Mouse (Mus musculus) embryonic facial prominence, embryonic 15.5 days (tissue): ENCODE measurements at regions not wholly inside any gene's neighbourhood (a gene's known extent, or its start where the extent isn't known, plus 50 kb on each side); places are given as distances from the start of the nearest gene placed in this dataset.
A peak's percentile ranks its signal among the peaks of the same experiment; 100 is the strongest.

Source experiments
- ATAC-seq: fragments of 200-750 bp; cut with Nextera tagmentation; 2 replicates; pipeline ENCODE4 v1.8.0; 2017; ENCODE audit warnings: low read depth, moderate TSS enrichment; ENCODE audit not compliant: insufficient number of reproducible peaks, low FRiP score, low TSS enrichment
- H3K27ac ChIP-seq: fragments of 300-500 bp; sonication (generic); replicated peaks from 2 replicates; pipeline ENCODE4 v1.5.1; 2015; ENCODE audit warnings: mild to moderate bottlenecking, inconsistent platforms
- H3K27me3 ChIP-seq: fragments of 300-500 bp; sonication (generic); 2 replicates; pipeline ENCODE4 v1.6.1; 2015; ENCODE audit warnings: inconsistent platforms
- H3K36me3 ChIP-seq: fragments of 300-500 bp; sonication (generic); 2 replicates; pipeline ENCODE4 v1.6.1; 2015; ENCODE audit warnings: mild to moderate bottlenecking, inconsistent platforms
- H3K4me1 ChIP-seq: fragments of 300-500 bp; sonication (generic); 2 replicates; pipeline ENCODE4 v1.6.1; 2015; ENCODE audit warnings: inconsistent platforms
- H3K4me2 ChIP-seq: fragments of 300-500 bp; sonication (generic); replicated peaks from 2 replicates; pipeline ENCODE4 v1.6.1; 2015; ENCODE audit warnings: mild to moderate bottlenecking, inconsistent platforms
- H3K4me3 ChIP-seq: fragments of 300-500 bp; sonication (generic); replicated peaks from 2 replicates; pipeline ENCODE4 v1.5.1; 2015; ENCODE audit warnings: mild to moderate bottlenecking, inconsistent platforms
- H3K9ac ChIP-seq: fragments of 300-500 bp; sonication (generic); 2 replicates; pipeline ENCODE4 v1.6.1; 2015; ENCODE audit warnings: inconsistent platforms
- H3K9me3 ChIP-seq: fragments of 300-500 bp; sonication (generic); replicated peaks from 2 replicates; pipeline ENCODE4 v1.6.1; 2016; ENCODE audit warnings: inconsistent platforms
- WGBS: fragments of 180-500 bp; shearing (Covaris S2); methylation state at CpG from one replicate; pipeline ENCODE4 v1.1.7; 2015; 5-methylcytosine and 5-hydroxymethylcytosine counted together

DNA sequence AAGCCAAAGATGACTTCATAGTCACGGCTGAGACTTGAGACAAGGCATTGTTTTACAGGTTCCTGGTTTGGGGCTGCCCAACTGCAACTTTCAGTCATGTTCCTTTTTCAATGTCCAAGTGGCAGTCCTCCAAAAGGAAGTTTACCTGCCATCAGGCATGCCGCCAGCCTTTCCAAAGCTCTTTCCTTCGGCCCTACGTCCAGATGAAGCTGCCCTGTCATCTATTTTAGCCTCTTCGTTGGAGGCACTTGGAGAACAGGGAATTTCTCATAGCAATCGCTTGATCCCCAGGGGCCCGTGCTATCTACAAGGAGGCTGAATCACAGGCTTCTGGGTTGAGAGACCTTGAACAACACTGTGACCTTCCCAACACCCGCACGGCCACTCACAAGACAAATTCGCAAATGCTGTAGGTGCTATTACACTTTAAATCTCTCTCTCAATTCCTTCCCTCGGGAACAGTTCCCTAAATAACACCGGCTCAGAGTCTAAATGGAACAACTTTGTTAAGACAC, 468.4 kb downstream of the Efna5 start:
- Histone ChIP-seq H3K9me3 (no peaks in the 10 kb centered on the region), H3K4me3 (no peak overlapping the region), H3K4me1 (no peaks in the 10 kb centered on the region), H3K9ac (no peak overlapping the region), H3K27me3 (no peaks in the 10 kb centered on the region), H3K27ac (no peak overlapping the region), H3K4me2 (no peak overlapping the region), H3K36me3 (no peaks in the 10 kb centered on the region)
- no peak for ATAC-seq
- 82% methylated on average over 12 of the region's 12 CpGs for WGBS

DNA sequence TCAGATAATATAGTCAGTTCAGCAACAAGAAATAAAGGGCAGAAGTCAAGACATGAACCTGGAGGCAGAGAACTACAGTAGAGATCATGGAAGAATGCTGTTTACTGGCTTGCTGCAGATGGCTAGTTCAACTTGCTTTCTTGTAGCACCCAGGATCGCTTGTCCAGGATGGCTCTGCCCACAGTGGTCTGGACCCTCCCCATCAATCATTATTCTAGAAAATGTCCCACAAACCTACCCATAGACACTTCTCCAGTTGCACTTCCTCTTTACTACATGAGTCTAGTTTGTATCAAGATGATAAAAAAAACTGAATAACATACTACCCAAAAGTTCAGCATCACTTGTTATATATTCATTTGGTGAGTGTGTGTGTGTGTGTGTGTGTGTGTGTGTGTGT, 477.4 kb downstream of the Efna5 start:
- 85% methylated on average over 1 of the region's 1 CpGs for WGBS
- Histone ChIP-seq H3K9ac (no peak overlapping the region), H3K9me3 (no peaks in the 10 kb centered on the region), H3K27ac (no peak overlapping the region), H3K4me2 (no peak overlapping the region), H3K4me1 (no peaks in the 10 kb centered on the region), H3K4me3 (no peak overlapping the region), H3K36me3 (no peaks in the 10 kb centered on the region), H3K27me3 (no peaks in the 10 kb centered on the region)
- no peak for ATAC-seq

DNA sequence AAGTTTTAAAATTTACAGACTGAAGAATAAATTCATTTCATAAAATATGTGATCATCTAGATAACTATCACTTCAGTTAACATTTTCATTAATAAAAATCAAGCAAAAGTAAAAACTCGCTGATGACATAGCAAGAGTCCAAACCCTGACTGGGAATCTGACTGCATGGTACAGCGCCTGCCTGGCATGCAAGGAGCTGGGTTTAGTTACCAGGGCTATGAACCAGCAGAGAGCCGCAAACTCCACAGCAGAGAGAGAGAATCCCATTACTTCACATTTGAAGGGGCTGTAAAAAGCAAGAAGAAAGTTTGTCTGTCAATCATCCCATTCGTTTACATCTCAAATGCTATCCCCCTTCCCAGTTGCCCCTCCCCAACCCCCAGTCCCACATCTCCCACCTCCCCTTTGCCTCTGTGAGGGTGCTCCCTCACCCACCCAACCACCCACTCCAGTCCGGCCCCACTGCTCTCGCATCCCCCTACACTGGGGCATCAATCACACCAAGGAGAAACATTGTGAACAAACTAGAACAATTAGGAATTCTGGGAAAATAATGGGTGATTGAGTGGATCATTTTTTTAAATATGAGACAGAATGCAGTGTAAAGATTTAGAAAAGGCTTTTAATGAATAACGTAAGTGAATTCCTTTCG, 487.6 kb downstream of the Efna5 start:
- H3K4me2 ChIP-seq, result no peak overlapping the region
- H3K27me3 ChIP-seq, result no peaks in the 10 kb centered on the region
- no peaks in the 10 kb centered on the region for H3K36me3 ChIP-seq
- H3K9ac ChIP-seq, result no peak overlapping the region
- no peak overlapping the region for H3K4me3 ChIP-seq
- H3K27ac ChIP-seq, result no peak overlapping the region
- H3K9me3 ChIP-seq, result no peaks in the 10 kb centered on the region
- H3K4me1 ChIP-seq, result no peaks in the 10 kb centered on the region
- no peak for ATAC-seq
- 86% methylated on average over 8 of the region's 8 CpGs for WGBS

DNA sequence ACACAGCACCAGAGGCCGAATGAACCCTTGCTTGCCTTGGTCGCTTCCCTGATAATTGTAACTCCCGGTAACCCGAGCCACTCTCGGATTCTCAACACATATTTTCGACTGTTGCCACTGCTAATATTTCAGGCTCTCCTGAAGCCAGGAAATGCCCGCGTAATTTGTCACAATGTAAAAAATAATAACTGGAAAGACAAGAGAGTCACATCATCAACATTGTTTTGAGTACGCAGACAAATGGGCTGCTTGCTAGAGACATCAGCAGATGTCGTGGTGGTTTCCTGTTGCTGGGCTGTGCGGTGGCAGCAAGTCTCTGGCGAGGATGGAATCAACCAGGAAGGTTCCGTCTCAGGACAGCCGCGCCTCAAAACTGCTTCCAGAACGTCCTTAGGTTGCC, 497.1 kb downstream of the Efna5 start:
- WGBS, result 41% methylated on average over 16 of the region's 16 CpGs
- ATAC-seq, result no peak
- H3K4me3 ChIP-seq, result 0 out of 2 replicates have a peak overlapping the region, but pooled peaks have one; percentile 3
- H3K36me3 ChIP-seq, result no peaks in the 10 kb centered on the region
- H3K27me3 ChIP-seq, result no peaks in the 10 kb centered on the region
- H3K4me2 ChIP-seq, result peak overlapping the region; percentile 27; the same call in 1 of the 2 replicates
- no peaks in the 10 kb centered on the region for H3K9me3 ChIP-seq
- H3K27ac ChIP-seq, result no peak overlapping the region
- no peak overlapping the region for H3K9ac ChIP-seq
- H3K4me1 ChIP-seq, result no peaks in the 10 kb centered on the region

DNA sequence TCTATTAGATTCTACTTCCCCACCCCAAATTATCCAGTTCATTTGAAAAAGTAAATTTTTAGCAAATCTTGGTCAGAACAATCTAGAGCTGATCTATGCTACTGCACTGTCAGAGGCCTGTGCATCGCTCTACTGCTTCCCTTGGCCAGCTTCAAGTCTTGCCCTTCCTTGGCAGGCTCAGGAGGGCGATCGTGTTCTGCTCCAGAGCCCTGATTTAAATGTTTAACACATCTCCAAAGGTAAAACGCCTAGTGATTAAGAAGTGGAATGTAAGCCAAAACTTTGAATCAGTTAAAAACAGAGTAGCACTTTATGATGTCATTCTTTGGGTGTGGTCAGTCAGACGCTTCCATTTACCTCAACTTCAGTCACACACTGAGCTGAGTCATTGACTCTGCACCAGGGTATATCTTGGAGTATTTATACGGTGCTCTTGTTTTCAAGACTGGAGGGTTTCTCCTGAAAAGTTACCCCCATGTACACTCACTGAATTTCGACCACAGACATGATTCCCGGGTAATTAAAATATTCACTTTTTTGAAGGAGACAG, 502.2 kb downstream of the Efna5 start:
- Histone ChIP-seq H3K4me3 (no peak overlapping the region), H3K9ac (no peak overlapping the region), H3K27ac (no peak overlapping the region), H3K9me3 (no peaks in the 10 kb centered on the region), H3K36me3 (no peaks in the 10 kb centered on the region), H3K4me2 (no peak overlapping the region), H3K27me3 (no peaks in the 10 kb centered on the region), H3K4me1 (no peaks in the 10 kb centered on the region)
- no peak for ATAC-seq
- WGBS, result 75% methylated on average over 8 of the region's 8 CpGs

DNA sequence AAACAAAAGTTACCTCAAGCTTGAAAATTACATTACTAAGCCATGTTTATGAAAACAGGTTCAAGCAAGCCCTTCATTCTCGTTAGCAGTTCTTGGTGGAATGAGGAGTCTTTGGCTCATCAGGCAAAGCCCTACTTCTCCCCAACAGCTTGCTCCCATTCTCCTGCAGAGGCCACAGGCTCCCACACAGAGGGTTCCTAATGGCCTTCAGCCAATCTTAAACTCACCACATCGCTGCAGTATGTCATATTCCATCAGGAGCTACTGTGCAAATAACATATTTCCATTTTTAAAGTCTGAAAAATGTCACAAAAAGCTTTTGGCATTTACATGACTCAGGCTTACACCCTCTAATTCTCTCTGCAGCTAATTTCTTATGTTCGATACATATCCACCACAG, 512.0 kb downstream of the Efna5 start:
- ATAC-seq, result no peak
- Histone ChIP-seq H3K4me2 (no peak overlapping the region), H3K9me3 (no peaks in the 10 kb centered on the region)

DNA sequence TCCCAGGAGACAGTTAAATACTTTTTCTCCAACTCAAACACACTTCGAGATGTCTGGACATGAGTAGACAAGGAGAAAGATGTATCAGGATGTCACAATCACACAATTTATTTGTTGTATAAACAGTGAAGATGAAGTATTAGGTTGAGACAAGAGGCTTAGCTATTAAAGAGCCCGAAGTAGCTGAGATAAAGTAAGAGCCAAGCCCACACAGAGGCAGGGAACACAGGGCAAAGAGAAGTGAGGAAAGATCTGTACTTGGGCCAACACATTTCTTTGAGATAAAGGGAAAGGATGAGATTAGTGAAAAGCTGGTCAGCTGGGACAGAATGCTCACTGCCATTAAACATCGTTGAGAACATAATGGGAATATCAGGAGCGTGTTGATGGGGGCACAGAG, 513.2 kb downstream of the Efna5 start:
- Histone ChIP-seq H3K36me3 (no peaks in the 10 kb centered on the region), H3K27ac (no peak overlapping the region), H3K4me3 (no peak overlapping the region), H3K4me2 (no peak overlapping the region), H3K4me1 (no peaks in the 10 kb centered on the region), H3K9ac (no peak overlapping the region), H3K27me3 (no peaks in the 10 kb centered on the region), H3K9me3 (no peaks in the 10 kb centered on the region)
- 66% methylated on average over 4 of the region's 4 CpGs for WGBS
- ATAC-seq, result no peak

More for the DNA sequence above, 512.0 kb downstream of the Efna5 start:
- Histone ChIP-seq H3K27me3 (no peaks in the 10 kb centered on the region), H3K4me3 (no peak overlapping the region), H3K4me1 (no peaks in the 10 kb centered on the region), H3K36me3 (no peaks in the 10 kb centered on the region), H3K27ac (no peak overlapping the region), H3K9ac (no peak overlapping the region)
- WGBS, result 47% methylated on average over 3 of the region's 3 CpGs

DNA sequence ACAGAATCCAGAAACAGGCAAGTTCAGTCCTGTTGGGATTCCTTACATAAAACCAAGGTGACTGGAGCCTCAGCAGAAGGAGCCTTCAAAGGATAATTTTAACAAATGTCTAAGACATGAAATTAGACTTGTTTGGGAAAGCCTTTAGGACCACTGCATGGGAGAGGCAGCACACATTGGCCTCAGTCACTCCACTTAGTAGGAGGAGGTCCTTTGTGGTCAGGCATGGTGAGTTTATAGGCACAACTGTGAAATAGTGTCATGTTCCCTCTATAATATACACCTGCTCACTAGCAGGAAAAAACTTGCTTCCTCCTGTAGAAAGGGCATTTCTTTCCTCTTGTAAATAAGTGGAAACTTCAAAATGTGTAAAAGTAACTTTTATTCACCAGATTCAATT, 522.8 kb downstream of the Efna5 start:
- H3K9ac ChIP-seq, result no peak overlapping the region
- H3K4me3 ChIP-seq, result no peak overlapping the region
- no peaks in the 10 kb centered on the region for H3K36me3 ChIP-seq
- ATAC-seq, result no peak
- no peak overlapping the region for H3K4me2 ChIP-seq
- no peaks in the 10 kb centered on the region for H3K27me3 ChIP-seq
- no peaks in the 10 kb centered on the region for H3K4me1 ChIP-seq
- 0 out of 2 replicates have a peak, but pooled peaks cover 10% of the 10 kb centered on the region for H3K9me3 ChIP-seq
- no peak overlapping the region for H3K27ac ChIP-seq

DNA sequence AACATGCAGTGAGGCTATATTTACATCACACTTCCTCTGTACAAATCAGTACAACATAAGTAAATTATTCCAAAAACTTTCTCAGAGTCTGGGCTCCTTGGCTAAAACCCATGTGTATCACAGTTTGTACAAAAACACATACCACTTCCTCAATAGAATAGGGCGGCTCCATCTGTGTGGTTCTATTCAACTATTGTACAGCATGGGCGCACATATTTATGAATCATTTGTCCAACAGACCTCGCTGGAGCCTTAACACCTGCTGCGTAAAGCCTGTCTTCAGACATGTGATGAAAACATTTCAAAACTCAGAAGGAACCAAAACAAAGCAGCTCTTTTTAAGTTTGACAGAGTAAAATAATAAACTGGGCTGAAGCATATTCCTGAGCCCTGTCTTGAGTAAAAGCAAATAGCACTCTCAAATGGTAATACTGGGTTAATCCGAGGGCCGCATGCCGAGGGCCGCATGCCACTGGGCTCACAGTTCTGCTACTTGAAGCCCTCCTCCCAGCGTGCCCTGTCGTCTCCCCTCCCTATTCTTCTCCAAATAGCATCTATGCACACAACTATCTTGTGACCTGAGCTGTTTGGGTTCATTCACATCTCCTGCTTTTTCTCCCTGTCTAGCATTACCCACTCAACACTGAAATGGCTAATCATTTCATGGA, 543.1 kb downstream of the Efna5 start:
- ATAC-seq, result no peak
- Histone ChIP-seq H3K9ac (no peak overlapping the region), H3K36me3 (no peaks in the 10 kb centered on the region), H3K4me2 (no peak overlapping the region), H3K27ac (no peak overlapping the region), H3K4me3 (no peak overlapping the region), H3K4me1 (no peaks in the 10 kb centered on the region), H3K27me3 (no peaks in the 10 kb centered on the region), H3K9me3 (no peaks in the 10 kb centered on the region)
- 55% methylated on average over 10 of the region's 10 CpGs for WGBS

DNA sequence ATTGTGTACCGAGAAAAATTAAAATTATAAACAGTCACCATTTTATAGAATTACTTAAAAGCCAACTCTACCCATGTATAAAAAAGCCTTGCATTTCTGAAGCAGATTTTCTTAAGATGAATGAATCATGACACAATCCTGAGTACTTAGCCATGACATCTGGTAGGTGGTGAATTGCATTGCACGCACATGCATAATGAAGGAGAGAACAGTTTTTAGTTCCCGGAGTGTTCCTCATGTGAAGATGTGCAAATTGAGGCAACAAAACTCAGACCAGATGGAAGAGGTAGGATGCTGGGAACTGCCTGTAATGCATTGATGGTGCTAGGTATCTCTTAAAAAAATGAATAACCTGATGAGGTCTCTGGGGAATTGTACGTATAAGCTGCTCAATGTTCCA, 550.9 kb downstream of the Efna5 start:
- ATAC-seq, result no peak
- no peaks in the 10 kb centered on the region for H3K9me3 ChIP-seq
- no peak overlapping the region for H3K4me2 ChIP-seq
- WGBS, result 66% methylated on average over 4 of the region's 4 CpGs
- no peaks in the 10 kb centered on the region for H3K4me1 ChIP-seq
- H3K27me3 ChIP-seq, result no peaks in the 10 kb centered on the region
- H3K4me3 ChIP-seq, result no peak overlapping the region
- no peak overlapping the region for H3K9ac ChIP-seq
- no peaks in the 10 kb centered on the region for H3K36me3 ChIP-seq
- no peak overlapping the region for H3K27ac ChIP-seq

DNA sequence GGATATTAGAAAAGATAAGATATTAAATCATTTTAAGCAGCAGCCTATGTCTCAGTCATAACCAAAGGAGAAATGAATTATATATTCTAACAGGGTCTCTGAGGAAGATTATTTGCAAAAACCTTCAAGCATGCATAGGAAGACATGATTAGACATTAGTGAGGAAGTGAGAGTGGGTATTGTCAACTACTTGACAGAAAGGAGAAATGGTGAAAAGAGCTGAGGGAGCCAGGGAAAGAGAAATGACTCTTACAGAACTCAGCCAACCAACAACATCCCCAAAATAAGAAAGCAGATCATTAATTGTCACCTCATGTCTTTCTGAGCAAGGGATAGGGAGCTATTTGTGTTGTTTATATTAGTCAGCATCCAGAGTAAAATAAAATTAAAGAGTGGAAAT, 554.3 kb downstream of the Efna5 start:
- no peak overlapping the region for H3K4me3 ChIP-seq
- H3K4me1 ChIP-seq, result no peaks in the 10 kb centered on the region
- no peaks in the 10 kb centered on the region for H3K27me3 ChIP-seq
- H3K9me3 ChIP-seq, result no peaks in the 10 kb centered on the region
- no peaks in the 10 kb centered on the region for H3K36me3 ChIP-seq
- no peak overlapping the region for H3K9ac ChIP-seq
- no peak overlapping the region for H3K4me2 ChIP-seq
- no peak for ATAC-seq
- no peak overlapping the region for H3K27ac ChIP-seq

DNA sequence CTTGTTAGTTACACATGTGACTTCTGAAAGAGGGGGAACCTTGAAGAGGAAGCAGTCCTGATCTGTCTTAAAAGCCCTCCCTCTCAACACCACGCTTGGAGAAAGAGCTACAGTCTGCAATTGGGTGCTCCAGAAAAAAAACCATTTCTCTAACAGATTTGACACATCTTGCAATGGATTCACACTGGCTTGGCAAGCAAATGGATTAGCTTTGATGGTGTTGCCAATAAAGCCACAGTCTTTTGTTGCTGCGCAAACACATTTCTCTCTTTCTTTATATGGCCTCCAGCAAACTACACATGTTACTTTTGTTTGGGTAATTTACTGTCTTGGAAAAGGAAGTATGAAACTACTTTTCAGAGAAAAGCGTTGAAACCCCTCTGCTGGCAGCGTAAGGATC, 562.1 kb downstream of the Efna5 start:
- no peak overlapping the region for H3K4me2 ChIP-seq
- ATAC-seq, result no peak
- no peaks in the 10 kb centered on the region for H3K27me3 ChIP-seq
- H3K9me3 ChIP-seq, result no peaks in the 10 kb centered on the region
- 44% methylated on average over 4 of the region's 4 CpGs for WGBS
- H3K27ac ChIP-seq, result no peak overlapping the region
- H3K36me3 ChIP-seq, result no peaks in the 10 kb centered on the region
- H3K4me3 ChIP-seq, result no peak overlapping the region
- no peak overlapping the region for H3K9ac ChIP-seq
- H3K4me1 ChIP-seq, result no peaks in the 10 kb centered on the region
